Mouse (Mus musculus): ENCODE results near the gene Cyfip2.

- TF ChIP-seq CTCF (IDR thresholded peaks at IDR 0.05) = no peak
- no peak for TF ChIP-seq POLR2A (IDR thresholded peaks at IDR 0.05; ENCODE audit: insufficient read depth, low read depth, low read length)
- TF ChIP-seq EP300 (IDR thresholded peaks at IDR 0.05; ENCODE audit: insufficient read depth, low read depth, low read length) = no peak
Observed at GRCm38 (mm10) chr11:46168506-46168905, 144.2 kb downstream of the Cyfip2 start.

All from heart, adult 2 months (tissue).